Mouse (Mus musculus): ENCODE data around the gene Abcc4. TPM values are rescaled to one million over a fixed set of nuclear protein-coding genes. Genes with fewer than 3 reads are reported as not detected.

Gene Abcc4
- 5.2 and 6.1 TPM in 2 replicates for polyA plus RNA-seq (2015; fragmentation: Nextera tagmentation; extraction: Ambion mirVana)

GRCm38 (mm10) chr14:118705808-118706731 is at the start of gene Abcc4:
Abcc4 (minus strand) TSS chr14:118706219.
- ATAC-seq (ENCODE audit: insufficient read depth, low FRiP score), result peak; percentile 86
- under 1% methylated on average over 106 of the region's 106 CpGs for WGBS
- H3K4me3 ChIP-seq (replicated peaks; ENCODE audit: low read length), result peak within 1 kb of the TSS; percentile 71
- no peaks in the 10 kb centered on the region for H3K9me3 ChIP-seq (replicated peaks; ENCODE audit: control insufficient read depth, low read length)
- peak within 1 kb of the TSS; percentile 60 for H3K9ac ChIP-seq (ENCODE audit: low read length)
- peaks cover 18% of the 10 kb centered on the region for H3K4me1 ChIP-seq (ENCODE audit: control insufficient read depth, insufficient read depth, low read length)
- no peak within 1 kb of the TSS for H3K27ac ChIP-seq (ENCODE audit: low read length)
- no peaks in the 10 kb centered on the region for H3K36me3 ChIP-seq (ENCODE audit: control insufficient read depth, insufficient read depth, low read length)
- peak within 1 kb of the TSS; percentile 88 for H3K4me2 ChIP-seq (ENCODE audit: low read depth, low read length)
- peaks cover 21% of the 10 kb centered on the region for H3K27me3 ChIP-seq (ENCODE audit: control insufficient read depth, insufficient read depth, low read length)

GRCm38 (mm10) chr14:118751193-118751753 is 45.3 kb upstream of the Abcc4 start:
- Histone ChIP-seq H3K9ac (ENCODE audit: low read length) (no peak overlapping the region), H3K27ac (ENCODE audit: low read length) (no peak overlapping the region), H3K4me2 (ENCODE audit: low read depth, low read length) (no peak overlapping the region), H3K27me3 (ENCODE audit: control insufficient read depth, insufficient read depth, low read length) (no peaks in the 10 kb centered on the region), H3K4me3 (replicated peaks; ENCODE audit: low read length) (no peak overlapping the region), H3K36me3 (ENCODE audit: control insufficient read depth, insufficient read depth, low read length) (no peaks in the 10 kb centered on the region), H3K9me3 (replicated peaks; ENCODE audit: control insufficient read depth, low read length) (no peaks in the 10 kb centered on the region), H3K4me1 (ENCODE audit: control insufficient read depth, insufficient read depth, low read length) (peaks cover 4% of the 10 kb centered on the region; the same call in 1 of the 2 replicates)
- ATAC-seq (ENCODE audit: insufficient read depth, low FRiP score), result no peak
- WGBS, result 63% methylated on average over 8 of the region's 8 CpGs

- no peaks in the 10 kb centered on the region for H3K36me3 ChIP-seq (ENCODE audit: control insufficient read depth, insufficient read depth, low read length)
- no peak overlapping the region for H3K9ac ChIP-seq (ENCODE audit: low read length)
- no peak overlapping the region for H3K4me3 ChIP-seq (replicated peaks; ENCODE audit: low read length)
- H3K4me1 ChIP-seq (ENCODE audit: control insufficient read depth, insufficient read depth, low read length), result peaks cover 4% of the 10 kb centered on the region; the same call in 1 of the 2 replicates
- H3K27ac ChIP-seq (ENCODE audit: low read length), result no peak overlapping the region
- ATAC-seq (ENCODE audit: insufficient read depth, low FRiP score), result peak; percentile 47; the same call in 1 of the 2 replicates
- 72% methylated on average over 6 of the region's 6 CpGs for WGBS
- no peaks in the 10 kb centered on the region for H3K27me3 ChIP-seq (ENCODE audit: control insufficient read depth, insufficient read depth, low read length)
- H3K4me2 ChIP-seq (ENCODE audit: low read depth, low read length), result no peak overlapping the region
- no peaks in the 10 kb centered on the region for H3K9me3 ChIP-seq (replicated peaks; ENCODE audit: control insufficient read depth, low read length)
Observed at GRCm38 (mm10) chr14:118750505-118751192, 44.6 kb upstream of the Abcc4 start.

- Histone ChIP-seq H3K9me3 (replicated peaks; ENCODE audit: control insufficient read depth, low read length) (no peaks in the 10 kb centered on the region), H3K4me1 (ENCODE audit: control insufficient read depth, insufficient read depth, low read length) (peaks cover 4% of the 10 kb centered on the region; the same call in 1 of the 2 replicates), H3K4me2 (ENCODE audit: low read depth, low read length) (no peak overlapping the region), H3K27me3 (ENCODE audit: control insufficient read depth, insufficient read depth, low read length) (no peaks in the 10 kb centered on the region), H3K4me3 (replicated peaks; ENCODE audit: low read length) (no peak overlapping the region), H3K9ac (ENCODE audit: low read length) (no peak overlapping the region), H3K36me3 (ENCODE audit: control insufficient read depth, insufficient read depth, low read length) (no peaks in the 10 kb centered on the region), H3K27ac (ENCODE audit: low read length) (no peak overlapping the region)
- no peak for ATAC-seq (ENCODE audit: insufficient read depth, low FRiP score)
- 51% methylated on average over 4 of the region's 4 CpGs for WGBS
Observed at GRCm38 (mm10) chr14:118749715-118750114, 43.7 kb upstream of the Abcc4 start.

- peak; percentile 90; the same call in 1 of the 2 replicates for ATAC-seq (ENCODE audit: insufficient read depth, low FRiP score)
- Histone ChIP-seq H3K4me1 (ENCODE audit: control insufficient read depth, insufficient read depth, low read length) (peaks cover 4% of the 10 kb centered on the region; the same call in 1 of the 2 replicates), H3K9me3 (replicated peaks; ENCODE audit: control insufficient read depth, low read length) (no peaks in the 10 kb centered on the region), H3K27ac (ENCODE audit: low read length) (no peak overlapping the region), H3K4me2 (ENCODE audit: low read depth, low read length) (no peak overlapping the region), H3K27me3 (ENCODE audit: control insufficient read depth, insufficient read depth, low read length) (no peaks in the 10 kb centered on the region), H3K36me3 (ENCODE audit: control insufficient read depth, insufficient read depth, low read length) (no peaks in the 10 kb centered on the region), H3K4me3 (replicated peaks; ENCODE audit: low read length) (no peak overlapping the region), H3K9ac (ENCODE audit: low read length) (no peak overlapping the region)
- WGBS, result 85% methylated on average over 2 of the region's 2 CpGs
Observed at GRCm38 (mm10) chr14:118749068-118749467, 43.0 kb upstream of the Abcc4 start.

- Histone ChIP-seq H3K36me3 (ENCODE audit: control insufficient read depth, insufficient read depth, low read length) (no peaks in the 10 kb centered on the region), H3K4me3 (replicated peaks; ENCODE audit: low read length) (no peak overlapping the region)
- 0 out of 2 replicates have a peak, but pooled peaks have one; percentile 37 for ATAC-seq (ENCODE audit: insufficient read depth, low FRiP score)
Observed at GRCm38 (mm10) chr14:118742862-118743261, 36.8 kb upstream of the Abcc4 start.

GRCm38 (mm10) chr14:118741780-118742179 is 35.8 kb upstream of the Abcc4 start:
- Histone ChIP-seq H3K9me3 (replicated peaks; ENCODE audit: control insufficient read depth, low read length) (no peaks in the 10 kb centered on the region), H3K9ac (ENCODE audit: low read length) (no peak overlapping the region), H3K27me3 (ENCODE audit: control insufficient read depth, insufficient read depth, low read length) (no peaks in the 10 kb centered on the region), H3K36me3 (ENCODE audit: control insufficient read depth, insufficient read depth, low read length) (no peaks in the 10 kb centered on the region), H3K4me1 (ENCODE audit: control insufficient read depth, insufficient read depth, low read length) (no peaks in the 10 kb centered on the region), H3K4me2 (ENCODE audit: low read depth, low read length) (no peak overlapping the region), H3K4me3 (replicated peaks; ENCODE audit: low read length) (no peak overlapping the region), H3K27ac (ENCODE audit: low read length) (no peak overlapping the region)
- no peak for ATAC-seq (ENCODE audit: insufficient read depth, low FRiP score)

More at GRCm38 (mm10) chr14:118742862-118743261, 36.8 kb upstream of the Abcc4 start:
- Histone ChIP-seq H3K27me3 (ENCODE audit: control insufficient read depth, insufficient read depth, low read length) (no peaks in the 10 kb centered on the region), H3K27ac (ENCODE audit: low read length) (no peak overlapping the region), H3K9ac (ENCODE audit: low read length) (no peak overlapping the region), H3K4me1 (ENCODE audit: control insufficient read depth, insufficient read depth, low read length) (no peaks in the 10 kb centered on the region), H3K4me2 (ENCODE audit: low read depth, low read length) (no peak overlapping the region), H3K9me3 (replicated peaks; ENCODE audit: control insufficient read depth, low read length) (no peaks in the 10 kb centered on the region)
- 53% methylated on average over 5 of the region's 5 CpGs for WGBS

GRCm38 (mm10) chr14:118737251-118737888 is 31.4 kb upstream of the Abcc4 start:
- no peaks in the 10 kb centered on the region for H3K27me3 ChIP-seq (ENCODE audit: control insufficient read depth, insufficient read depth, low read length)
- no peak for ATAC-seq (ENCODE audit: insufficient read depth, low FRiP score)
- H3K9ac ChIP-seq (ENCODE audit: low read length), result no peak overlapping the region
- H3K4me1 ChIP-seq (ENCODE audit: control insufficient read depth, insufficient read depth, low read length), result no peaks in the 10 kb centered on the region
- H3K36me3 ChIP-seq (ENCODE audit: control insufficient read depth, insufficient read depth, low read length), result no peaks in the 10 kb centered on the region
- no peak overlapping the region for H3K27ac ChIP-seq (ENCODE audit: low read length)
- H3K9me3 ChIP-seq (replicated peaks; ENCODE audit: control insufficient read depth, low read length), result no peaks in the 10 kb centered on the region
- no peak overlapping the region for H3K4me3 ChIP-seq (replicated peaks; ENCODE audit: low read length)
- H3K4me2 ChIP-seq (ENCODE audit: low read depth, low read length), result no peak overlapping the region
- WGBS, result 34% methylated on average over 12 of the region's 12 CpGs
